Mouse (Mus musculus) lung, postnatal 14 days (tissue): ENCODE results near the gene Btbd35f28.
"Not testable (repeated sequence)": the region's sequence is repeated elsewhere in the genome, so short reads cannot be mapped to it uniquely, and the experiment has no call there.

Source experiments
- DNase-seq: peaks from one replicate; pipeline ENCODE4 v3.0.0; 2021

Btbd35f28 gene

DNA sequence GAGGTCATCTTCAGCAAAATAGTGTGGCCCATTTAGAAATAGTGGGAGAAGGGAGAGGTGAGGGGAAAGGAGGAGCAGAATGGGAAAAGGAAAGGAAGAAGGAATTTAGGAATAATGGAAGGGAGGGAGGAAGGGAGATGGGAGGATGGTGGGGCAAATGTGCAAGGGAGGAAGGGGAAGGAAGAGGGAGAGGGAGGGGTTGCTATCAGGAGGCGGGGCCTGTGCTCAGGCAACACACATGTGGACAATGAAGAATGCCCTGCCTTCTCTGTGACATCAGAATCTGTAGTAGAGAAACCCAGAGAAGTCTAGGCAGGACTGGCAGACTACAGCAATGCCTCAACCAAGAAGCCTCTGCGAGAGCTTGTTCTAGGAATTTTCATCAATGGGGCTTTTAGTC lies at the start of gene Btbd35f28:
Gene Btbd35f28, plus strand, starts transcription at position 301 of the 400 bp plus-strand sequence.
- DNase-seq, result not testable (repeated sequence)
